Mouse (Mus musculus): ENCODE data around the gene H2afy. TPM values are rescaled to one million over a fixed set of nuclear protein-coding genes. Genes with fewer than 3 reads are reported as not detected.

The H2afy gene
- polyA plus RNA-seq, 2 experiments, result 297 to 304 TPM

- no peak overlapping the region for H3K4me2 ChIP-seq (replicated peaks; ENCODE audit: low read depth, low read length, severe bottlenecking)
- no peaks in the 10 kb centered on the region for H3K27me3 ChIP-seq (ENCODE audit: control insufficient read depth, insufficient read depth, low read length)
- peaks cover 5% of the 10 kb centered on the region; the same call in 1 of the 2 replicates for H3K4me1 ChIP-seq (ENCODE audit: control insufficient read depth, insufficient read depth, low read length)
- DNase-seq (ENCODE audit: low spot score) (no peak), ATAC-seq (ENCODE audit: low FRiP score, low read depth) (no peak)
- no peaks in the 10 kb centered on the region for H3K9me3 ChIP-seq (ENCODE audit: control insufficient read depth, low read length)
- WGBS, result 36% methylated on average over 3 of the region's 3 CpGs
- no peak overlapping the region for H3K9ac ChIP-seq (ENCODE audit: low read depth, low read length, severe bottlenecking)
- no peak overlapping the region for H3K4me3 ChIP-seq (replicated peaks; ENCODE audit: low read length)
- H3K36me3 ChIP-seq (ENCODE audit: control insufficient read depth, insufficient read depth, low read length), result no peaks in the 10 kb centered on the region
- no peak overlapping the region for H3K27ac ChIP-seq (replicated peaks; ENCODE audit: low read depth, low read length)
- no peak for TF ChIP-seq POLR2A (IDR thresholded peaks at IDR 0.05; ENCODE audit: borderline replicate concordance, extremely low read depth, insufficient read depth, insufficient read length)
These were observed 9.4 kb upstream of the H2afy start for GRCm38 (mm10) chr13:56145523-56145922.

- Histone ChIP-seq H3K9ac (ENCODE audit: low read depth, low read length, severe bottlenecking) (no peak overlapping the region), H3K27me3 (ENCODE audit: control insufficient read depth, insufficient read depth, low read length) (no peaks in the 10 kb centered on the region), H3K4me1 (ENCODE audit: control insufficient read depth, insufficient read depth, low read length) (peaks cover 11% of the 10 kb centered on the region; the same call in 1 of the 2 replicates), H3K36me3 (ENCODE audit: control insufficient read depth, insufficient read depth, low read length) (no peaks in the 10 kb centered on the region), H3K4me2 (replicated peaks; ENCODE audit: low read depth, low read length, severe bottlenecking) (no peak overlapping the region), H3K4me3 (replicated peaks; ENCODE audit: low read length) (no peak overlapping the region), H3K9me3 (ENCODE audit: control insufficient read depth, low read length) (no peaks in the 10 kb centered on the region), H3K27ac (replicated peaks; ENCODE audit: low read depth, low read length) (no peak overlapping the region)
- WGBS, result 59% methylated on average over 2 of the region's 2 CpGs
- DNase-seq (ENCODE audit: low spot score), result no peak
- ATAC-seq (ENCODE audit: low FRiP score, low read depth), result no peak
- TF ChIP-seq POLR2A (IDR thresholded peaks at IDR 0.05; ENCODE audit: borderline replicate concordance, extremely low read depth, insufficient read depth, insufficient read length), result no peak
These were observed 7.9 kb upstream of the H2afy start for GRCm38 (mm10) chr13:56144021-56144420.

- Histone ChIP-seq H3K27me3 (ENCODE audit: control insufficient read depth, insufficient read depth, low read length) (no peaks in the 10 kb centered on the region), H3K4me3 (replicated peaks; ENCODE audit: low read length) (no peak overlapping the region), H3K27ac (replicated peaks; ENCODE audit: low read depth, low read length) (no peak overlapping the region), H3K4me1 (ENCODE audit: control insufficient read depth, insufficient read depth, low read length) (peaks cover 16% of the 10 kb centered on the region), H3K9me3 (ENCODE audit: control insufficient read depth, low read length) (no peaks in the 10 kb centered on the region), H3K36me3 (ENCODE audit: control insufficient read depth, insufficient read depth, low read length) (no peaks in the 10 kb centered on the region), H3K4me2 (replicated peaks; ENCODE audit: low read depth, low read length, severe bottlenecking) (no peak overlapping the region), H3K9ac (ENCODE audit: low read depth, low read length, severe bottlenecking) (no peak overlapping the region)
- no peak for ATAC-seq (ENCODE audit: low FRiP score, low read depth)
- DNase-seq (ENCODE audit: low spot score), result no peak
- no peak for TF ChIP-seq POLR2A (IDR thresholded peaks at IDR 0.05; ENCODE audit: borderline replicate concordance, extremely low read depth, insufficient read depth, insufficient read length)
- 32% methylated on average over 7 of the region's 7 CpGs for WGBS
These were observed 7.0 kb upstream of the H2afy start for GRCm38 (mm10) chr13:56143151-56143513.

GRCm38 (mm10) chr13:56142382-56143150 is 6.4 kb upstream of the H2afy start:
- Histone ChIP-seq H3K4me3 (replicated peaks; ENCODE audit: low read length) (no peak overlapping the region), H3K4me1 (ENCODE audit: control insufficient read depth, insufficient read depth, low read length) (peaks cover 11% of the 10 kb centered on the region), H3K36me3 (ENCODE audit: control insufficient read depth, insufficient read depth, low read length) (no peaks in the 10 kb centered on the region), H3K9me3 (ENCODE audit: control insufficient read depth, low read length) (no peaks in the 10 kb centered on the region), H3K27ac (replicated peaks; ENCODE audit: low read depth, low read length) (no peak overlapping the region), H3K27me3 (ENCODE audit: control insufficient read depth, insufficient read depth, low read length) (no peaks in the 10 kb centered on the region), H3K4me2 (replicated peaks; ENCODE audit: low read depth, low read length, severe bottlenecking) (no peak overlapping the region), H3K9ac (ENCODE audit: low read depth, low read length, severe bottlenecking) (no peak overlapping the region)
- 38% methylated on average over 11 of the region's 11 CpGs for WGBS
- ATAC-seq (ENCODE audit: low FRiP score, low read depth), result no peak
- TF ChIP-seq POLR2A (IDR thresholded peaks at IDR 0.05; ENCODE audit: borderline replicate concordance, extremely low read depth, insufficient read depth, insufficient read length), result no peak
- DNase-seq (ENCODE audit: low spot score), result no peak

DNA sequence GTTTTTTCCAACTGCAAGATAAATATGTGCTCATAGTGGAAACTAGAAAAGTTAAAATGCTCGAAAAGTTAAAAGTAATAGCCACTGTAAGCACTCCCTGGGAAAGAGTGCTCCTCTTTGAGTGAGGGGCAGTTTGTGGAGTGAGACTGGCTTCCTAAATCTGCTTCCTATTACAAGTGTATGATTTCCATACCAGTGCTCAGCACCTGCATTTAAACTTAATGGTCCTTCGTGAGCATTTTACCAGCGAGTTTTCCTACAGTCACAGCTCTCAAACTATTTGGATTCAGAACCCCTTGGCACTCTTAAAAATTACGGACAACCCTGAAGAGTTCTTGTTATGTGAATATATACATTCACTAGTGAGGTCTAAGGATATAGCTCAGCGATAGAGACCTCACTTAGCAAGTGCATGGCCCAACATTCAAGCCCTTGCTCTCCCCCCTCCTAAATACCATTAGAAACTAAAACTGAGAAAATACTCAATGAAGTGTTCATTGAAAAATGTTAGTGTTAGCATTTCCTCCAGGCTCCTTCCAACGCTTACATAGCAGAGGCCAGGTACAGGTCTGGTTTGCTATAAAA is 3.1 kb upstream of the H2afy start:
- ATAC-seq (ENCODE audit: low FRiP score, low read depth), result peak; percentile 69
- Histone ChIP-seq H3K27ac (replicated peaks; ENCODE audit: low read depth, low read length) (0 out of 2 replicates have a peak overlapping the region, but pooled peaks have one; percentile 35), H3K4me2 (replicated peaks; ENCODE audit: low read depth, low read length, severe bottlenecking) (no peak overlapping the region), H3K9ac (ENCODE audit: low read depth, low read length, severe bottlenecking) (no peak overlapping the region), H3K36me3 (ENCODE audit: control insufficient read depth, insufficient read depth, low read length) (no peaks in the 10 kb centered on the region), H3K9me3 (ENCODE audit: control insufficient read depth, low read length) (no peaks in the 10 kb centered on the region), H3K27me3 (ENCODE audit: control insufficient read depth, insufficient read depth, low read length) (no peaks in the 10 kb centered on the region), H3K4me3 (replicated peaks; ENCODE audit: low read length) (no peak overlapping the region), H3K4me1 (ENCODE audit: control insufficient read depth, insufficient read depth, low read length) (peaks cover 14% of the 10 kb centered on the region)
- TF ChIP-seq POLR2A (IDR thresholded peaks at IDR 0.05; ENCODE audit: borderline replicate concordance, extremely low read depth, insufficient read depth, insufficient read length), result no peak
- 15% methylated on average over 6 of the region's 6 CpGs for whole genome bisulfite sequencing
- peak; percentile 67 for DNase-seq (ENCODE audit: low spot score)
